Mouse (Mus musculus): Measurements from ENCODE around the gene Numbl.
A peak's percentile ranks its signal among the peaks of the same experiment; 100 is the strongest.

- TF ChIP-seq CTCF (IDR thresholded peaks at IDR 0.05; ENCODE audit: low read depth, low read length) (peak; percentile 14; the same call in 1 of the 2 replicates), TAL1 (conservative IDR thresholded peaks at IDR 0.05; ENCODE audit: low read depth, low read length) (no peak)
These were observed 56.2 kb downstream of the Numbl start for GRCm38 (mm10) chr7:27314393-27314792.

Measured in G1E (cell line).